Mouse (Mus musculus): Measurements from ENCODE around the gene Sub1. TPM values are rescaled to one million over a fixed set of nuclear protein-coding genes. Genes with fewer than 3 reads are reported as not detected.

Gene Sub1
- total RNA-seq (2021), result 100 to 1,000 TPM; 295 to 303 TPM

DNA sequence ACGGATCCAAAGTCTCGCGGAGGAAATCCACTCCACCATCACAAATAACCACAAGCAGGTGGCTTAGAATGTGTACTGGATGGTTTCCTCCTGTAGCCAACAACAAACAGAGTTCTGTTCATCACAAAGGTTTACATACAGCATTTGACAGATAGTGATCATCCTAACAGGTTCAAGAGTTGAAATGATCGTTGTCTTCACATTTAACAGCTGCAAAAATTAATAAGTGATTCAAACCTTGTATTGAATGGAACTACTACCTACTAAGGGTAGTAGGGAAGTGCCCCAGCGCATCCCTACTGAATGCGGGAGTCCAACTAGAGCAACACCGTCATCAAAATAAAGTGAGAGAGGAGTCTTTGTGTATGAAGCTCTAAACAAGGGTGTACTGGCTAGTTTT is at the start of gene Sub1:
Gene Sub1, minus strand, starts transcription at position 101 of the 400 bp plus-strand sequence.
- intact Hi-C loops (cut with DNase I), result loop anchor here (5.0 kb wide), 1 partner anchor 40 kb away; no protein-coding TSS in a partner anchor

DNA sequence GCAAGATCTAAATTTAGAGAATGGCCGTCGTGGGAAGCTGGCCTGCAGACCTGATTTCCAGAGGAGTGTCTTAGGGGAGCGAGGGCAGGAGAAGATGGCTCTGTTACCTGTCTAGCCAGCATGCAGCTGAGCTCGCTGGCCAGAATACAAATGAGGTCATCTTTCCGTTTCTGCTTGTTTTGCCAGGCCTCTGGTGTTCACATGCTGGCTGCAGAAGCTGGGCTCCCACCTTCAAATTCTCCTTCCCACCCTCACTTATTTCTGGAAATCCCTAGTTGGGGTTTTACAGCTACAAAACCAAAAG is 43.6 kb upstream of the Sub1 start:
- no peak for DNase-seq (ENCODE audit: low spot score in 2 of 2)
- intact Hi-C loops (cut with DNase I), result no loop called here

More for the DNA sequence above, at the start of gene Sub1:
- no peak for DNase-seq (ENCODE audit: low spot score in 2 of 2)

DNA sequence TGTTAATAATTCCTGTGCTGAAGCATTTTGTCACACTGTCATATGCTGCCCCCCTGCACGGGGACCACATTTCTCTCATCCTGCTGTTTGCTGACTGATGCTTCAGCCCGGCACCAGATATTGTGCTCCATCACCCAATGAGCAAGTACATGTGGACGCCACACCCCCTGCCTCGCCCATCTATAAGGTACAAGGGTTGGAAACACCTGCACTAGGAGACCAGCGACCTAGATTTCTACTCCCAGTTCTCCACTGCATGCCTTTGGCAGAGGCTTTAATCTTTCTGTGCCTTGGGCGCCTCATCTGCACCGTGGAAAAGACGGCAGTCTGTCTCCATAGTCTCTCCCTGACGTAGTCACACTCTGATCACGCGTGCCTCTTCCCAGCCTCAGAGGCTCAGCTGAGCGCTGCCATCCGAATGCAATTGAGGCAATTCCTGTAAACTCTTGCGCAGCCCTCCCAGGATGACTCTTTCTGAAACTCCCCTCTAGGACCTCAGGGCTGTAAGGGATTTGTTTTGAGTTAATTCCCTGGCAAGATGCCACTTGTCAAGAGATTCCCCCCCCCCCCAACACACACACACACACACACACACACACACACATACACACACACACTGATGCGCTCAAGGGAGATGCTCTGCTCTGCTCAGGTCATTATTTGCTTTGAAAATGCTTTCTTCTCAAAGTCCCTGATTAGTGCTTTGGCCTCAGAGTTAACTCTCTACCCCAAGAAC is 43.1 kb upstream of the Sub1 start:
- peak; percentile 25 to 30 for DNase-seq (ENCODE audit: low spot score in 2 of 2)
- intact Hi-C loops (cut with DNase I), result loop anchor here (5.0 kb wide), 1 partner anchor 43 kb away; the partner anchor contains the start of gene Sub1

DNA sequence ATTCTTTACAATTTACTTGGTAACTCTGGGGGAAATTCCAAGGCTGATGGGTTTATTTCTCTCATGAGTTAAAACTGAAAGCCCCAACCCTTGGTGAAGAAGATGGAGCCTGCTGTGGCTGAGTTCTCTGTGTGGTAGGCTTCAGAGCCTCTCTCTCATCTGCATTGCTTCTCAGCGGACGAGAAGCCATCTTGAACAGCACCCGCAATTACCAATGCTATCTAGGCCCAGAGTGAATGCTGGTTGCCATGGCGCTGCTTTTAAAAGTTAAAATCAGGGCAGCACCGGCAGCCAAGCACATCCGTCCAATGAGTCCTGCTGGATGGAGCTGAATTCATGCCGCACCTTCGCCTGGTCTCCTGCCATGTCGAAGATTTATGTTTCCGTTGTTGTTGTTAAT is 42.5 kb upstream of the Sub1 start:
- intact Hi-C loops (cut with DNase I), result loop anchor here (5.0 kb wide), 1 partner anchor 42 kb away; the partner anchor contains the start of gene Sub1

DNA sequence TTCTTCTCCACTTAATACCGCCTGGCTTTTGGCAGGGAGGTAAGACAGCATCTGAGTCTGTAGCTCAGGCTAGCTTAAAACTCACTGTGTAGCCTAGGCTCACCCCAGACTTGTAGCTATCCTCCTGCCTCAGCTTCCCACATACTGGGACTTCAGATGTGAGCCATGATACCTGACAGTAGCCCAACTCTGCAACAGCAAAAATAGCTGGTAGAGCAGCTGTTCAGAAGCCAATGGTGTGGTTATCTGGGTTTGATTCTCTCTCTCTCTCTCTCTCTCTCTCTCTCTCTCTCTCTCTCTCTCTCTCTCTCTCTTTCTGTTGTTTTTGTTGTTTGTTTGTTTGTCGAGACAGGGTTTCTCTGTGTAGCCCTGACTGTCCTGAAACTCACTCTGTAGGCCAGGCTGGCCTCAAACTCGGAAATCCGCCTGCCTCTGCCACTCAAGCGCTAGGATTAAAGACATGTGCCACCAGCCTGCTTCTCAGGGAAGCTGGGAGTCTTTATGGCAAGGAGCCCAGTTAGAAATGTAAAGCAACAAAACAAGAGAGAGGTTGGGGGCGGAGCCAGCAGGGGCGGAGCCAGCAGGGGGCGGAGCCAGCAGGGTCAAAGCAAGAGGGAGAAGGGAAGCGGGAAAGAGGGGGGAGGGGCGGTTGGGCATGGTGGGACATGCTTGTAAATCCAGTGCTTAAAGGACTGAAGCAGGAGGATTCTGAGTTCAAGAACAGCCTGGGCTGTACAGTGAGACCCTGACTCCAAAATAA is 41.3 kb upstream of the Sub1 start:
- intact Hi-C loops (cut with DNase I), result loop anchor here (5.0 kb wide), 1 partner anchor 41 kb away; the partner anchor contains the start of gene Sub1
- DNase-seq (ENCODE audit: low spot score in 2 of 2), result no peak

More for the DNA sequence above, 42.5 kb upstream of the Sub1 start:
- DNase-seq (ENCODE audit: low spot score in 2 of 2), result no peak

DNA sequence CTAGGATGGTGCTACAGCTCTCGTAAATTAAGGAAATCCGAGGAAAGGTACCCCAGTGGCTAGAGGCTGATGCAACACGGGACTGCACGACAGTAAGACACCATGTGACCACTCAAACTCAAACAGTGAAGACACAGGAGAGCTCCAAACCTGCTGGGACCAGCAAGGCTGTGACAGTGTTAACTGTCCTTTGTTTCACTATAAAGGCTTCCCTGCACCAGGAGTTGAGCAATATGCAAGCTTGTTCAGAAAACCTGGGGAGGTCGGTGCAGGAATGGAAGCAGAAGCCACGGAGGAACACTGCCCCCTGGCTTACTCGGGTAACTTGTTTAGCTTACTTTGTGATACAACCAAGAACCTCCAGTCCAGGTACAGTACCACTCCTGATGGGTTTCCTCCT is 40.4 kb upstream of the Sub1 start:
- DNase-seq (ENCODE audit: low spot score in 2 of 2), result no peak

DNA sequence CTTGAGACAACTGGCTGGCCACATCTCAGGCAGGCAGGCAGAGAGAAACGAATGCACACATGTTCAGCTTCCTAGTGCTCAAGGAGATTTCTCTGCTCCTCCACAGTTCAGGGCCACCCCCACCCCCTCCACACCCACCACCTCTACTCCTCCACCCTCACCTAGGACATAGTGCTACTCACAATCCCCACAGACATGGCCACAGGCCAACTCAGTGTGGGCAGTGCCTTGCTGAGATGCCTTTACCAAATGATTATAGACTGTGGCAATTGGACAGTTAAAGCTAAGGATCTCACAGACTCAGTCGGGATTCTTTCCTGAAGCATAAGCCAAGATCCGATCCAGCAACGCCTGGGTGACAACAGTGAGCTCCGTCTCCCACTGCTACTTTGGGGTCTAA is 39.9 kb upstream of the Sub1 start:
- intact Hi-C loops (cut with DNase I), result loop anchor here (5.0 kb wide), 1 partner anchor 39 kb away; the partner anchor contains the start of gene Sub1
- DNase-seq (ENCODE audit: low spot score in 2 of 2), result peak; percentile 20 to 21

More for the DNA sequence above, 40.4 kb upstream of the Sub1 start:
- intact Hi-C loops (cut with DNase I), result loop anchor here (5.0 kb wide), 1 partner anchor 40 kb away; the partner anchor contains the start of gene Sub1

DNA sequence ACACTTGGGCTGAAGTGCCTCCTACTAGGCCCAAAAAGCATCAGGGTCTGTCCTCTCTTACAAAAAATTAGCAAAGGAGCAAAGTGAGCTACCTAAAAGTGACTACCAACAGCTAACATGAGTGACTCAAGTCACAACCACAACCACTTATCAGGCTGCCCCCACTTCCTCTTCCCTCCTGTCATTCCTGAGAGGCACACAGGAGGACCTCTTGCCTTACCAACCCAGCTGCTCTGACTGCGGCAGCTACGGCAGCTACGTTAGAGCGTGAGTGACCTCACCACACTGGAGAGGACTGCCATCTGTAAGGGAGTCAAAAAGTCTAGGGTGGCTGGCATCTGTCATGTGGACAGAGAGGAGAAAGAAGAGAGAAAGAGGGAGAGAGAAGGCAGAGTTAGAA is 37.5 kb upstream of the Sub1 start:
- intact Hi-C loops (cut with DNase I), result no loop called here
- DNase-seq (ENCODE audit: low spot score in 2 of 2), result no peak

DNA sequence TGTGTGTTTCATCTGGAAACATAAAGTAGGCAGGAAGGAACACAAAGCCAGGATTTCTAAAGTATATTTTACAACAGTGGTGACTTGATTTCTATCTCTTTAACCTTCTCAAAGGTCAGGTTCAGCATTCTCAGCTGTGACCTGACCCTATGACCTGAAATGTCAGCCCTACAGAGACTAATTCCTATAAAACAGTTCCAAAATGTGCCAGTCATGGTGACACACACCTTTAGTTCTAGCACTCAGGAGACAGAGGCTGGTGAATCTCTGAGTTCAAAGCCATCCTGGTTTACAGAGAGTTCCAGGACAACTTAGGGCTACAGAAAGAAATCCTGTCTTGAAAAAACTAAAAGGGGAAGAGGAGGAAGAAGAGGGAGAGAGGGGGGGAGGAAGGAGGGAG is 36.4 kb upstream of the Sub1 start:
- no peak for DNase-seq (ENCODE audit: low spot score in 2 of 2)
- intact Hi-C loops (cut with DNase I), result no loop called here

DNA sequence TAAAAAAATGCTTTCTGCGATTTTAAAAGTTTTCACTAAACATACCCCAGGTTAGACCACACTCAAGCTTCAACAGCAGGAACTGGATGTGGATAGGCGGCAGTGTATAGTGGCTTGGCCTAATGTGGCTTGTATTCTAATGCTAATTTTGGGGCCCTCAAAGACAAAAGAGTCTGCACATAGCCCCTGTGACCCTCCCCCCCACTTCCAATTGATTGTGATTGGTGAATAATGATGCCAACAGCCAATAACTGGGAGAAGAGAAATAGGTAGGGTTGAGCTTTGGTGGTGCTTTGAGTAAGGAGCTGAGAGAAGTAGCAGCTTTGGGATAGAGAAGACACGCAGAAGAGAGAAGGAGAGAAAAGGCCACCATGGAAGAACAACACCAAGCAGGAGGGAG is 35.7 kb upstream of the Sub1 start:
- intact Hi-C loops (cut with DNase I), result no loop called here
- DNase-seq (ENCODE audit: low spot score in 2 of 2), result no peak

DNA sequence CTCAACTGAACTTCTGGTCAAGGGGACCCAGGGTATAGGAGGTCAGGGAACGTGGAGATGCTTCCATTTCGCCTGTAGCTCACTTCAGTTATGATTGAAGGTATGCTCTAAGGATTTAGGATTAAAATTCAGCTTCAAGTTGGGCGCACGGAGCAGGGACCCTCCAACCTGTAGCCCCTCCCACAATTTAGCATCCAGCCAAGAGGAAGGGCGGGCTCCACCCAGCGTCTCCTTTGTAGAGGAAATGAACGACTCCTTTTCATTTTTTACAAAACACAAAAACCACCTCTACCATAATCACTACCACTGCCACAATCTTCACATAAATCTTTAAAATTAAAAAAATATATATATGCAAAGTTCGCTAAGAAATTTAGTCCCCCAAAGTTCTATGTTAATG is 35.1 kb upstream of the Sub1 start:
- DNase-seq (ENCODE audit: low spot score in 2 of 2), result no peak
- intact Hi-C loops (cut with DNase I), result no loop called here

DNA sequence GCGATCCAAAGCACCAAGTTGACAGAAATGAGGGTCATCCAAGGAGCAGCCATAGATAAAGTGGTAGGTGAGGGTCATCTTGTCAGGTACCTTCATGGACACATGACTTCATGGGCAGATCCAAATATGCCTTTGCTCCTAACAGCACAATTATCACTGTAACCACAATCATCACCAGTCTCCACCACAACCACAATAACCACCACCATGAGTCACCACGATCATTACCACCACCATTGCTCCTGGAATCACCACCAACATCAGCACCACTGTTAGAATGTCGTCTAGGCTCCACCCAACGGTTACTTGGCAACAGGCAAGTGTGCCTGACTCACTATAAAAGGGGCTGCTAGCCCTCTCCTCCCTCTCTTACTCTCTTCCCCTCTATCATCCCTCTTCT is 33.4 kb upstream of the Sub1 start:
- DNase-seq (ENCODE audit: low spot score in 2 of 2), result no peak
- intact Hi-C loops (cut with DNase I), result no loop called here

DNA sequence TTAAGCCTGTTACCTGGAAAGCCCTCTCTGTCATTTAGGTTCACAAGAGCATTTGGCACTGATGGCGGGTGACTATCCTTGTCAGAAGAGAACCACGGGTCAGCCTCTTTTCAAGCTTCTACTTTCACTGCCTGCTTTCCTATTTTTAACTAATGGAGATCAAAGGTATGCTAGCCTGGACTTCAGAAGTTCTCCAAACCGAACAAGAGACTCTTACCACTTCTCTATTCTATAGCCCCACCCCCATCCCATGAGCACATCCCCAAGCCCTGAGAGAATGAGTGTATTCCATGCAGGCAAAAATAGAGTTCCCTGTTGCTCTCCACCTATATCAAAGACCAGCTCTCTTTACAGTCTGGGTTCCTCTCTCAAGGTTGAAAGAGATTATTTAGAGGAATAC is 31.0 kb upstream of the Sub1 start:
- DNase-seq (ENCODE audit: low spot score in 2 of 2), result no peak
- intact Hi-C loops (cut with DNase I), result no loop called here

DNA sequence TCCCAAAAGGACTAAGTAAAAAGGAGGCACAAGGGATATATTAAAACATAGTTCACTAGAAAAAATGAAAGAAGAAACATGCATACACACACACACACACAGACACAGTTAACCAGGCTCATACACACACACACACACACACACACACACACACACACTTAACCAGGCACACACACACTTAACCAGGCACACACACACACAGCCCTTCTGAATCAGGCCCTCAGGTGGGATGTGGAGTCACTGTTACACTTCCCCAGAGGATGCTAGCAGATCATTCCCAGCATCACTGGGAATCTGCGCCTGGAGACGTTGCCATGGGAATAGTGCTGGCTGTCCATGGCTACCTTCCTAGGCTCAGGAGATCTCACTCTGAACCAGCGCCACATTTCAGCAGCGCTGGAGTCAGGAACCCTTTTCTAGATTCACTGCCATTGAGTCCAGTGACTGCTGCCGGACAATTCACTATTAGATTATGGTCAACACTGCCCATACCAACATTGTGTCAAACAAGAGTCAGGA is 30.2 kb upstream of the Sub1 start:
- peak in 1 of 2 experiments; percentile 30 for DNase-seq (ENCODE audit: low spot score in 2 of 2)
- intact Hi-C loops (cut with DNase I), result no loop called here

DNA sequence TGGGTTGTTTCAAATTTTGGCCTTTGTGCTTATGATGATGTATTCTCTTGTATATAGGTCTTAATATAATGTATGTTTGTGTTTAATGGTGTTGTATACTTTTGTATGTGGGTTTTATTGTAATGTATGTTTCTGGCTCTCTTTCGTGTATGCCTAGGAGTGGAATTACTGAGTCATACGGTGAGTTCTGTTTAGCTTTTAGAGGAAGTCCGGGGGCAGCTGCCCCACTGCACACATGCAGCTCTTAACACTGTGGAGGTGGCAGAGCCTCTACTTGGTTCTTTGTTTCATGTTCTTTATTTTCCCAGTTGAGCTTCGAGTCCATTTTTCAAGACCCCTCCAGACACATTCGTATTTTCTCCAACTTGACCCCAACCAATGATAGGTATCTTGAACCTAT is 29.2 kb upstream of the Sub1 start:
- no peak for DNase-seq (ENCODE audit: low spot score in 2 of 2)
- intact Hi-C loops (cut with DNase I), result no loop called here

DNA sequence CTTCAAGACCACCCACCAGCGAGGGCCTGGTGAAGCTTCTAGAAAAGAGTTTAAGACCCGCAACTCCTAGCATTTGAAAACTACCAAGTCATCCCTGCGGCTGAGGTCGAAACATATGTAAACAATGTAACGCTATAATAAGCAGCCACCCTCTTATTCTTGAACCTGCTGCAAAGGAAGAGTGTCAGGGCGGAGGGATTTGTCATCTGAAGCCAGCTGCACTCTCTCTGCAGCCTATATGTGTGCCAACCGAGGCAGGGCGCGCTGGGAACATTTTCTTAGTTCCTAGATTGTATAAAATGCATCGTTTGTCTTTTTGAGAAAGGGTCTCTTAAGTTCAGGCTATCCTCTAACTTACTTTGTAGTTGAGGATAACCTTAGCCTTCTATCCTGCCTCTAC is 28.6 kb upstream of the Sub1 start:
- intact Hi-C loops (cut with DNase I), result no loop called here
- DNase-seq (ENCODE audit: low spot score in 2 of 2), result no peak

DNA sequence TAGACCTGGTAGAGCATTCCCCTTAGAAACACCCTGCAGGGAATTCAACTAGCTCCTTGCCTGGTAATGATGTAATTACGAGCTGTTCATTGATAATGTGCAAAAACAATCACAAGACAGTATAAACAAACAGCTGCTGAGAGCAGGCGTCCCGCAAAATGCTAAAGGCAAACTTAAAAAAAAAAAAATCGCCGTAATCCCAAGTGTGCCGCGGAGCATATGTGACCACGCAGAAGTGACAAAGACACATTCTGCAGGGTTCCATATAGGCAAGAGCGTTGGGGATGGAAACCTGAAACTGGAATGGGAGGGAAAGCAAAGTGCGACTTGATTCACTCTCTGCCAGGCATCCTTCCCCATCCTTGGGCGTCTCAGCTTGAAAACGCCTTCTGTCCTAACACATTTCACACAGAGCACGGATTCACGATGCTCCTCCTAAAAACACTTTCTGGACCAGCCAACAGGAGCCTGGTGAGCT is 28.0 kb upstream of the Sub1 start:
- intact Hi-C loops (cut with DNase I), result no loop called here
- DNase-seq (ENCODE audit: low spot score in 2 of 2), result peak; percentile 48 to 68

DNA sequence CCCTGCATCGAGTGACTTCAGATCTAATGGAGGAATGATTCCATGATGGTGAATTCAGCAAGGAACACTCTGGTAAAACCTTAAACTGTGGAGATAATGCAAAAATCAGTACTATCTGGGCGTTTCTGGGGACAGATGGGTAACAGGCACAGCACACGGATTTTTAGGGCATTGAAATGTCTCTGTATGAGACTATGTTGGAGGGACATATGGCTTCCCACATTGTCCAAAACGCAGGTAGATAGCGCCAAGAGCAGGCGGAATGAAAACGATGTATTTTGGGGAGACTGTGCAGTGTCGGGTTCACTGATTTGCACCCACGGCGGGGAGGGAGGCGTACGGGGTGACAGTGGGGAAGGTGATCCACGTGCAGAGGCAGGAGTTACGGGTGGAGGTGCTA is 22.7 kb upstream of the Sub1 start:
- no peak for DNase-seq (ENCODE audit: low spot score in 2 of 2)
- intact Hi-C loops (cut with DNase I), result no loop called here

DNA sequence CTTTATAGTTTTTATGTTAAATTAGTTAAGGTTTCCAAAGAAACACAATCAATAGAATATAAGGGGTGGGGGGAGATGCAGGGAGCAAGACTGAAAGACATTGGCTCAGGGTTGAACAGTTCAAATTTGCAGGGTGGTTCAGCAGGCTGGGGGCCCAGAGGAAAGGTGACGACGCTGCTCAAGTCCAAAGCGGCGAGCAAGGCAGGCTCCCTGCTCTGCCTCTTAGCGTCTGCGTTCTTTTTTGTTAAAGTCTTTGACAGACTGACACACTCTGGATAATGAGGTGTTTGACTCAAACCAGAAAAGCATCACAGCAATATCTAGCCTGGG is 21.6 kb upstream of the Sub1 start:
- intact Hi-C loops (cut with DNase I), result no loop called here
- DNase-seq (ENCODE audit: low spot score in 2 of 2), result no peak

DNA sequence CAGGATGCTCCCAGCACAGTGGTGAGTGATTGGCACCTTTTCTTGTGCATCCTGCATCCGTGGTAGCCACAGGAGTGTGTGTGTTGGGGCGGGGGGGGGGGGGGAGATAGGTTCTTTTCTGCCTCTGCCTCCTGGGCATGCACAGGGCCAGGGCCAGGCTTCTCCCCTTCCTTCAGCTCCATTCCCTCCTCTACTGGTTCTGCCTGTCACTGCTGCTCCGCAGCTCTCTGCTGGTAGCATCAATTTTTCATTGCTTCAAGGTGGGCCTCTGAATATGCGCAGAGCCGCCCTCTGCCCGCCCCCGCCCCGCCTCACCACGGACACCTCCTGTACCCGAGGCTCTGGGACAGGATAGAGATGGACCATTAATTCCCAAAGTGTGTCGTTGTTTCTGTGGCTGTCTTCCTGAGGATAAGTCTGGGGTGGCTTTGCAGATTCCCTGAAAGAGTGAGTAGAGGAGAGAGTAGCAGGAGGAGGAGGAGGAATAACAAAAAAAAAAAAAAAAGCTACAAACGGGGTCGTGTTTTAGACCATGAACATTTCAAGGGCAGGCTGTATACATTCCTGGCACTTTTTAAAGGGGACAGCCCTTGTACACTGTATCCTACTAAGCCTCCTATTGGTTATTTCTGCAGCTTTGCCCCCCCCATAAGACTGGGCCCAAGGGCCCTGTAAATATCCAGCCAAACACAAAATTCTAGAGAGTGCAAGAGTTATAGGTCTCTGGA is 21.1 kb upstream of the Sub1 start:
- intact Hi-C loops (cut with DNase I), result no loop called here
- DNase-seq (ENCODE audit: low spot score in 2 of 2), result no peak

All from left cerebral cortex, postnatal 36 days (tissue).